Mouse (Mus musculus) cerebellum, adult 2 months (tissue): ENCODE results near the gene Cxcr5.

Experiments
- CTCF ChIP-seq: fragments of 200-500 bp; IDR thresholded peaks from 2 replicates; pipeline ENCODE4 v1.5.1; 2011; ENCODE audit warnings: low read depth, mild to moderate bottlenecking, control low read depth, low read length, moderate library complexity, borderline replicate concordance; ENCODE audit not compliant: insufficient read depth
- POLR2A ChIP-seq: fragments of 200-500 bp; IDR thresholded peaks from 2 replicates; pipeline ENCODE4 v1.6.1; 2011; ENCODE audit warnings: low read length, control low read depth, borderline replicate concordance; ENCODE audit not compliant: insufficient read depth

GRCm38 (mm10) chr9:44581423-44581822, 19.7 kb upstream of the Cxcr5 start:
- TF ChIP-seq CTCF: no peak
- TF ChIP-seq POLR2A: no peak
